Mouse (Mus musculus): ENCODE measurements around the gene Tra2a.

DNA sequence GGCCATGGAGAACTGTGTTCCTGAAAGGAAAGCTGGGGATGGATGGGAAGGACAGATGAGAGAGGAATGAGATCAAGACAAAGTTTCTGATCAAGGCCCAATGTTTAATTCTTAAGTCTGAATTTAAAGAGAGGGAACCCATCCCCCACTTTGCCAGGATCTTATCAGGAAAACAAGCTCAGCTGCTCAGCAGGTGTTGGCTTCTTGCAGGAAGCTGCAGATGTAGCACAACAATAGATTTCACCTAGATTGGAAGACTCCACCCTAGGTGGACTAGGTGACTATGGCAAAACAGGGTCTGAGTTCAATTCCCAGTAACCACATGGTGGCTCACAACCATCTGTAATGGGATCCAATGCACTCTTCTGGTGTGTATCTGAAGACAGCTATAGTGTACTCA lies 34.5 kb upstream of the Tra2a start:
- TF ChIP-seq CTCF (IDR thresholded peaks at IDR 0.05) (no peak), EP300 (IDR thresholded peaks at IDR 0.05) (no peak)
